Mouse (Mus musculus): Measurements from ENCODE around the gene Gm8453.
"Not testable (repeated sequence)": the region's sequence is repeated elsewhere in the genome, so short reads cannot be mapped to it uniquely, and the experiment has no call there.

Gm8453 gene

GRCm38 (mm10) chr7:22229384-22229783, at the start of gene Gm8453:
Gene Gm8453 (minus strand): TSS chr7:22229484.
- DNase-seq = not testable (repeated sequence)

GRCm38 (mm10) chr7:22201164-22201563, 28.1 kb downstream of the Gm8453 start, which contains the start of gene Gm8653:
Gene Gm8653 (minus strand): TSS chr7:22201264.
- DNase-seq = not testable (repeated sequence)

GRCm38 (mm10) chr7:22189077-22189476, 40.2 kb downstream of the Gm8453 start, which contains the start of gene Vmn1r143:
Gene Vmn1r143 (plus strand): TSS chr7:22189377.
- DNase-seq = not testable (repeated sequence)
